Mouse (Mus musculus) erythroblast, embryonic 14.5 days (primary cell): ENCODE data around the gene Gm28374. TPM values are rescaled to one million over a fixed set of nuclear protein-coding genes. Genes with fewer than 3 reads are reported as not detected.
"Not testable (repeated sequence)": the region's sequence is repeated elsewhere in the genome, so short reads cannot be mapped to it uniquely, and the experiment has no call there.

Experiments
- H3K27me3 ChIP-seq: 2 replicates; pipeline ENCODE4 v1.6.1; 2012; ENCODE audit warnings: inconsistent platforms; ENCODE audit not compliant: control insufficient read depth
- H3K36me3 ChIP-seq: 2 replicates; pipeline ENCODE4 v1.6.1; 2012; ENCODE audit warnings: mild to moderate bottlenecking, inconsistent platforms; ENCODE audit not compliant: control insufficient read depth
- H3K4me1 ChIP-seq: 2 replicates; pipeline ENCODE4 v1.6.1; 2012; ENCODE audit warnings: inconsistent platforms; ENCODE audit not compliant: control insufficient read depth
- H3K4me3 ChIP-seq: replicated peaks from 2 replicates; pipeline ENCODE3; 2012; ENCODE audit warnings: moderate library complexity, mild to moderate bottlenecking, inconsistent platforms
- H3K9me3 ChIP-seq: 2 replicates; pipeline ENCODE4 v1.6.1; 2012; ENCODE audit warnings: low read length, inconsistent platforms, mixed read lengths; ENCODE audit not compliant: control insufficient read depth
- GATA1 ChIP-seq: IDR thresholded peaks from 2 replicates; pipeline ENCODE4 v1.6.1; 2012; ENCODE audit warnings: low read length, inconsistent platforms, mixed read lengths
- TAL1 ChIP-seq: IDR thresholded peaks from 3 replicates; pipeline ENCODE4 v1.6.1; 2012; ENCODE audit warnings: low read length, inconsistent platforms, mixed read lengths
- polyA plus RNA-seq: library from polyadenylated mRNA; stranded (reverse); fragments of >175 nt; gene quantifications from 2 replicates; pipeline ENCODE4 v1.2.3, GENCODE M21; 2012

Gene Gm28374
- polyA plus RNA-seq, 1 experiment: not detected

DNA sequence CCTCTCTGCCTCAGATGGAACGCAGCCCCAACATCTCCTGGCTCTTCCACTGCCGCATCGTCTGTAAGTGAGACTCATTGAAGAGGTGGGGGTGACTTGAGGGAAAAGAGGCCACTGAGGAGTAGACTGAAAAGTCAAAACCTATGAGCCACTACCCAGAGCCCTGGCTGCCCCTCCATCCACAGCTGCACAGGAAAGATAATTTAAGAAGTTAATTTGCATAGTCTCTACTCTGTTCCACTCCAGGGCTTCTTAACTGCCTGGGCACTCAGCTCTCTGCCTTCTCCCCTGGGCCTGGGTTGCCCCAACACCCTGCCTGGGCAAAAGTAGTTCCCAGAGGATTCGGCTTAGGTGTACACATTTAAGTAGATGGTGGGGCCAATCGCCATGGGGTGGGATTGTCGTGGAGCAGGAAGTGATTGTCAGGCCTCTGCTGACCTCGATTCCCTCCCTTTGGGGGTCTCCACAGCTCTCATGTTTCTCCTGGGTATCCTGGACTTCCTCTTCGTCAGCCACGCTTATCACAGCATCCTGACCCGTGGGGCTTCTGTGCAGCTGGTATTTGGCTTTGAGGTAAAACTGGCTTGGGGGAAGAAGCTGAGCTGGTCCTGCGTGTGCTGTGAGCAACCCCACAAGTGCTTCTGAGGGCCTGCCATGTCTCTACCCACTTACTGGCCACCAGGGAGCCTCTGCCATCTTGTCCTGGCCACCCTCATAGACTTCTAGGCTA lies 33.2 kb downstream of the Gm28374 start:
- peak overlapping the region; percentile 95 for H3K4me3 ChIP-seq
- TF ChIP-seq TAL1 (no peak), GATA1 (no peak)
- H3K4me1 ChIP-seq: peaks cover 55% of the 10 kb centered on the region
- H3K27me3 ChIP-seq: no peaks in the 10 kb centered on the region
- no peaks in the 10 kb centered on the region for H3K9me3 ChIP-seq
- peaks cover 72% of the 10 kb centered on the region for H3K36me3 ChIP-seq

DNA sequence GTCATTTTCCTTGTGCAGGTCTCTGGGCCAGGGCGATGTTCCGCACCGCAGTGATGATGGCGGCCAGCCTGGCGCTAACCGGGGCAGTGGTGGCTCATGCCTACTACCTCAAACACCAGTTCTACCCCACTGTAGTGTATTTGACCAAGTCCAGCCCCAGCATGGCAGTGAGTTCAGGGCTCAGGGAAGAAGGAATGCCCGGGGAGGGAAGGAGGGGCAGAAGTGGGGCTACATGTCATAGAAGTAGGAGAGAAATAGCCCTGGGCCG lies 34.2 kb downstream of the Gm28374 start:
- peaks cover 62% of the 10 kb centered on the region for H3K36me3 ChIP-seq
- peak overlapping the region; percentile 95 for H3K4me3 ChIP-seq
- peaks cover 50% of the 10 kb centered on the region for H3K4me1 ChIP-seq
- H3K27me3 ChIP-seq: no peaks in the 10 kb centered on the region
- no peaks in the 10 kb centered on the region for H3K9me3 ChIP-seq
- TF ChIP-seq TAL1 (no peak), GATA1 (no peak)

DNA sequence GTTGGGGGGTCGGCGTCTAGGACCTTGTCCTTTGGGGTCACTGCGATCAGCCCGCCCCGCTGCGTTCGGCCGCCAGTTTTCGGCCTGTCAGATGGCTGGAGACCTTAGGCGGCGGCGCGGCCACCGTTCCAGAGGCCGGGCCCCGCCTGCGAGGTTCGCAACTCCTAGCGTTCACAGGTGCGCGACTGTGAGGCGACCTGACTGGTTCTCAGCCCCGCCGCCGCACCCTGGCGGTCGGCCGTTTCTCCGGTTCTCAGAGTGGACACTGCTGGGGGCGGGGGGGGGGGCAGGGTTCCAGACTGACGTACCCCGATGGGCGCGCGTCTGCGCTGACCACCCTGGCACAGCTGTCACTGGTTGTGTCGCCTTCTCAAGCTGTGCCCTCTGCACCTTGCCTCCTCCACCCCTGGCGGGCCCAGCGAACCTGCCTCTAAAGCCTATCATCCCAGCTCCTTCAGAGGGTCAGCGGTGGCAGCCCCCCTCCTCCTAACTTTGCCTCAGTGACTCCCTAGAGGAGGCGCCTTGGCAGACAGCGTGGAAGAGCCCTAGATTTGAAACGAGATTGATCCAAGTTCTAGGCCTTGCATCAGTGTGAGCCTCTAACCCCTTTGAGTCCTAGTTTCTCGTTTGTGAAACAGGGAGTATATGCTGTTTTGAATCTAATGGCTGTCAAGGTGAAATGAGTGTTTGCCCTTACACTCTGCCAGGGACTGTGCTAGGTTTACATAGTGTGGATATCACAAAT lies 34.7 kb downstream of the Gm28374 start:
- no peaks in the 10 kb centered on the region for H3K27me3 ChIP-seq
- no peaks in the 10 kb centered on the region for H3K9me3 ChIP-seq
- peaks cover 50% of the 10 kb centered on the region for H3K4me1 ChIP-seq
- H3K36me3 ChIP-seq: peaks cover 57% of the 10 kb centered on the region
- peak overlapping the region; percentile 95 for H3K4me3 ChIP-seq
- TF ChIP-seq TAL1 (no peak), GATA1 (no peak)

DNA sequence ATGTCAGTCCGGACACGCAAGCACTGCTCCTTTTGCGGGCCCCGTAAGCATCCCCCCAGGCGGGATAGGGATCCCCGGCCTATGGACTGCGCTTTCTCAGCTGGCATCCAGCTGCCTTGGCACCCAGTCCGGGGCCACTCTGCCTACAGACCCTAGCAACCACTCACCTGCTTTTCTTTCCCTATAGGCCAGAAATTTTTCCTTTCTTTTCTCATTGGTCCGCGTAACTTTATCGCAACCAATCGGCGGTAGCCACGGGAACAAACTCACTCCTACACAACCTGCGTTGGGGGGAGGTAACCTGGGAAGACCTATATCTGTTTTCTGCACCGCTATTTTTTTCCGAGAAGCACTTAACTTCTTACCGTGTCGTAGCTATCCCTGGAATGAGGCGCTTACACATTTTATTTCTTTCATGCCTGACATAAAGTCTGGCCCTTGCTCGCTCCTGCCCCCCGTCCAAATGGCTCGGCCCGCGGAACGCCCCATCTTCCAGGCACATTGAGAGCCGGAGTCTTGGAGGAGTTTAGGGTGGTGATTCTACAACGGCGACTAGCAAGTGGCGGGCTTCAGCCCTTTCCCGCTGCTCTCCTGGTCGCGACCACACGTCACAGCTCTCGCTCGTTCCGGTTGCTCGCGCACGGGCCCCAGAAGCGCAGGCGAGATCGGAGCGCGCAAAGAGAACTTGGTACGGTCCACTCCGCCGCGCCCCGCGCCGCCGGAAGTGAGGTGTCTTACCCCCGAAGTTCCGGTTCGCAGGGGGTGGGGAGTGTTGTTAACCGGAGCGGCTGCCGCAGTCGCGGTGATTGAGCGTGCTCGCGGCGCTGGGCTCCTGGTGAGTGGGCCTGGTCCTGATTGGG lies 35.5 kb downstream of the Gm28374 start, which contains the start of gene Syvn1:
Syvn1 (plus strand) TSS at position 283 of the 860 bp plus-strand sequence.
- H3K36me3 ChIP-seq: peaks cover 49% of the 10 kb centered on the region
- TF ChIP-seq GATA1: no peak
- no peak for TF ChIP-seq TAL1
- H3K9me3 ChIP-seq: no peaks in the 10 kb centered on the region
- peak within 1 kb of the TSS; percentile 95 for H3K4me3 ChIP-seq
- H3K4me1 ChIP-seq: peaks cover 52% of the 10 kb centered on the region
- H3K27me3 ChIP-seq: no peaks in the 10 kb centered on the region

DNA sequence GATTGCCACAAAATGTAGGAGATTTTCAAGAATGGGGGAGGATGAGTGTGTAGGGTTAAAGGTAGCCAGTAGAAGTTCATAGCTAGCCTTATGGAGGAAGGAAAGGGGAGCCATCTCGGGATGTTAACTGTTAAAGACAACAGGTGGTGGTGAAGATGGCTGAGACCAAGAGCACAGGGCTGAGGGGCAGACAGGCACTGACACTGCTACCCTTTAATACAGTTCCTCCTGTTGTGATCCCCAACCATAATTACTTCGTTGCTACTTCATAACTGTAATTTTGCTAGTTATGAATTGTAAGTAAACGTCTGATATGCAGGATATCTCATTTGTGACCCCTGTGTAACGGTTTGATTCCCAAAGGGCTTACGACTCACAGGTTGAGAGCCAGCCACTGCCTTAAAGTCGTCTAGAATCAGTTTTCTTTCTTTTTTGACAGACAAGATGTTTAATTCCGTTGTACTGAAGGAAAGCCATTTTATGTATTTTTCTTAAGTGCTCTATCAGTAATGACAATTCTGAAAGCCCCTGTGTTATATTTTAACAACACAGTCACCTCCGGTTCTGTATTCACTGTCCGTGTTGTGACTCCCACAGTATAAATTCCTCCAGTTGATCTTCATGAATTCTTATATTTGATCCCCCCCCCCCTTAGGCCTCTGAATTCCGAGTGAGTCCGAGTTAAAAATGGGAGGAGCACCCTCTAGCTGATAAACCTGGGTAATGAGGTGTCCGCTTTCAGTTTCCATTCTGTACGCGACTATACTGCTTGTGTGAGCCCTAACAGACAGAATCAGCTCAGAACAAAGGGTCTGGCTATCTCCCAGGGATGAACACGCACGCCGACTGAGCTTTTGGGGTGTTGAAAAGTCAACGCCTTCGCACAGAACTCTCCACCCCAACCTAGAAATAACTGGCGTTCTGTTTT lies 36.4 kb downstream of the Gm28374 start:
- H3K4me3 ChIP-seq: peak overlapping the region; percentile 95
- peaks cover 45% of the 10 kb centered on the region for H3K4me1 ChIP-seq
- no peaks in the 10 kb centered on the region for H3K27me3 ChIP-seq
- H3K36me3 ChIP-seq: peaks cover 40% of the 10 kb centered on the region
- TF ChIP-seq TAL1 (no peak), GATA1 (no peak)
- no peaks in the 10 kb centered on the region for H3K9me3 ChIP-seq

DNA sequence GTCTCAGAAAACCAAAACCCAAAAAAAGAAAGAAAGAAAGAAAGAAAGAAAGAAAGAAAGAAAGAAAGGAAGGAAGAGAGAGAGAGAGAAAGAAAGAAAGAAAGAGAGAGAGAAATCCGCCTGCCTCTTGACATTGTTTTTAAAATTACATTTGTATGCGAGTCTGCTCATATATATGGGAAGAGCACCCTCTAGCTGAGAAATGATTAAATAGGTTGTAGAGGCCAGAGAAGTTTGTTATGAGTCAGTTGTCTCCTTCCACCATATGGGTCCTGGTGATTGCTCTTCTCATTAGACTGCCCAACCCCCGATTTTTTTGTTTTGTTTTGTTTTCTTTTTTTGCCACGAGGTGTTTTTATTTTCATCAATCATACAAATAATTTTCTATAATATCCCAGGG lies 38.0 kb downstream of the Gm28374 start:
- not testable (repeated sequence) for H3K27me3 ChIP-seq, H3K9me3 ChIP-seq, H3K4me3 ChIP-seq
- Histone ChIP-seq H3K4me1 (peaks cover 34% of the 10 kb centered on the region), H3K36me3 (peaks cover 25% of the 10 kb centered on the region)

DNA sequence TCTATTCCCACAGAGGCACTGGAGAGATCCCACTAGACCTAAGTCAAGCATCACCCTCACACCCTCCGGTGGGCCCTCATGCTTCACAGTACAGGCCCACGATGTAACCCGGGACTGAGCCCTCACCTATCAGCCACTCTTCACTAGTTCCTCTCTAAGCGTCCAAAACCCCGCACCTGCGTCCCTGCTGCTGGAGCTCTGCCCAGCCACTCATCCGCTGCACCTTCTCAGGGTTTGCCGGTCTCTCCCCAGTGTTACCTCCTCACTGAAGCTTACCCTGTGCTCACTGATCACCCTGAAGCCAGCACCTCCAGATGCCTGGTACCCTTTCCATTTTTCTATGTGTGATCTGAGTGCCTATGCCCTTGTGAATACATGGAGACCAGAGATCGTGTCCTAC lies 39.8 kb downstream of the Gm28374 start:
- Histone ChIP-seq H3K4me1 (peaks cover 16% of the 10 kb centered on the region), H3K27me3 (no peaks in the 10 kb centered on the region), H3K9me3 (no peaks in the 10 kb centered on the region), H3K36me3 (peaks cover 7% of the 10 kb centered on the region), H3K4me3 (no peak overlapping the region)
- no peak for TF ChIP-seq GATA1
- no peak for TF ChIP-seq TAL1

DNA sequence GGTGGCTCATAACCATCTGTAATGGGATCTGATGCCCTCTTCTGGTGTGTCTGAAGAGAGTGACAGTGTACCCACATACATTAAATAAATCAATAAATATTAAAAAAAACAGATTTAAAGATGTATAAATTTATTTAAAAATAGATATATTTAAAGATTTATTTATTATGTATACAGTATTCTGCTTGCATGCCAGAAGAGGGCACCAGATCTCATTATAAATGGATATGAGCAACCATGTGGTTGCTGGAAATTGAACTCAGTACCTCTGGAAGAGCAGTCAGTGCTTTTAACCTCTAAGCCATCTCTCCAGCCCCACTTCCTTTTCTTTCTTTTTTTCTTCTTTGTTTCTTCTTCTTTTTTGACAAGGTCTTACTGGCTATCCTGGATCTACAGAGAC lies 42.1 kb downstream of the Gm28374 start:
- Histone ChIP-seq H3K27me3 (no peaks in the 10 kb centered on the region), H3K36me3 (peaks cover 2% of the 10 kb centered on the region), H3K9me3 (no peaks in the 10 kb centered on the region), H3K4me3 (no peak overlapping the region), H3K4me1 (peaks cover 9% of the 10 kb centered on the region)
- TF ChIP-seq GATA1: no peak
- TF ChIP-seq TAL1: no peak
